Mouse (Mus musculus) thymus, postnatal 0 days (tissue): ENCODE data around the gene Krt222. TPM values are rescaled to one million over a fixed set of nuclear protein-coding genes. Genes with fewer than 3 reads are reported as not detected.
A peak's percentile ranks its signal among the peaks of the same experiment; 100 is the strongest.
"Not testable (repeated sequence)": the region's sequence is repeated elsewhere in the genome, so short reads cannot be mapped to it uniquely, and the experiment has no call there.

Experiments used
- DNase-seq: peaks from one replicate; pipeline ENCODE4 v3.0.0-alpha.2; 2015; ENCODE audit warnings: low spot score
- polyA plus RNA-seq: library from polyadenylated mRNA; unstranded; fragments of >200 nt; fragmentation: Nextera tagmentation; extraction: Ambion mirVana; gene quantifications from 2 replicates; pipeline ENCODE4 v1.2.1, GENCODE M21; 2015

The Krt222 gene
- polyA plus RNA-seq = 1.7 and 2.0 TPM in 2 replicates

DNA sequence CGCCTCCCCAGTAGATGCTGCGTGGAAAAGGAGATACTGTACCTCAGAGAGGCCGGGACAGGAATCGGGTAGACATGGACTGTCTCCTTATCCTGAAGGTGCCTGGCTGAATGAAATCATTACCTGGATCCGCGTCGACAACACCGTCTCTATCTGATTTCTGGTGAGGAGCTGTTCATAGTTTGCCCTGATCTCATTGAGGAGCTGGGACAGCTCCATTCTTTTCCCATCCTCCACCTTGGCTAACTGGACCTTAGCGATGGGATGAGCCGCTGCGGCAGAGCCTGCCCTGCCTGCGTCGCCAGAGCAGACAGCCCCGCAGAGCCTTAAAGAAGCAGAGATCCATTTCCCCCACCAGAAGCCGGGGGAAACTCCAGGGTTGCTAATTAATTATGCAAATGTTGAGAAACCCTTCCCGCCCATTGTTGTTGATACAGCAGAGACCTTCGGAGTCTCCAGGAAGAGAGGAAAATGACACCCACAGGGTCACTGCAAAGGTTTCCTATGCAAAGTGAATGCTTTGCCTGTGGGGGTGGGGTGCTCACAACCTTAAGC lies at the start of gene Krt222:
Gene Krt222 (minus strand): TSS at position 266 of the 555 bp plus-strand sequence.
- DNase-seq = no peak

DNA sequence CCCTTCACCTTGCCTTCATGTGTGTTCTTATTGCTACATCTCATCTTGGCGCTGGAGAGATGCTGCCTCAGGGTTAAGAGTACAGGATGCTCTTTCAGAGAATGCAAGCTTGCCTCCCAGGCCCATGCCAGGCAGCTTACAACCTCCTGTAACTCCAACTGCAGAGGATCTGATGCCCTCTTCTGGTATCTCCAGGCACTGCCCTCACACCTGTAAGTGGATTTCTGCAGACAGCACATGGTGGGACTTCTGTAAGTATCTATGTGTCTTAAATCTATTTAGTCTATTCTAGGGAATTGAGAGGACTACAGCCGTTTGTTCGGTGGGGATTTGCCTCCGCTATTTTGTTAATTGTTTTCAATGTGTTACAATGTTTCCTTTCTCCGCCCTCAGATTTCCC lies 49.0 kb upstream of the Krt222 start:
- DNase-seq = peak; percentile 69

DNA sequence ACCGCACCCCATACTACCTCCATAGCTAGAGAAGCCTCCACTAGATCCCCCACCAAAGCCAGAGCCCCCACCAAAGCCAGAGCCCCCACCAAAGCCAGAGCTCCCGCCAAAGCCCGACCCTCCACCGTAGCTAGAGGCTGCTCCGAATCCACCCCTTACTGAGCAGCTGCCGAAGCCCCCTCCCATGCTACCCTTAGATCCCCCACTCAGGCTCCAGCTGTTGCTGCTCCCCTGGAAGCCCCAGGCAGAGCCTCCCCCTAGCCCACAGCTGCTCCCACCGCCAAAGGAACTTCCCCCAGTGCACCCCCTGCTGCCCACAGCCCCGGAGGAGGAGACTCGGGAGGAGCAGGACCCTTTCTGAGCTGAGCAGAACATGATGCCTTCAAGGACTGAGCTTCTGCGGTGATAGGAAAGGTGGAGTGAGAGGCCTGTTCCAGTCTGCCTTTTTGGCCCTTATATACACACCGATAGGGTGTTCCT lies 41.0 kb upstream of the Krt222 start, which contains the start of gene Krt24:
Gene Krt24 (minus strand): TSS at position 430 of the 480 bp plus-strand sequence.
- DNase-seq = no peak

DNA sequence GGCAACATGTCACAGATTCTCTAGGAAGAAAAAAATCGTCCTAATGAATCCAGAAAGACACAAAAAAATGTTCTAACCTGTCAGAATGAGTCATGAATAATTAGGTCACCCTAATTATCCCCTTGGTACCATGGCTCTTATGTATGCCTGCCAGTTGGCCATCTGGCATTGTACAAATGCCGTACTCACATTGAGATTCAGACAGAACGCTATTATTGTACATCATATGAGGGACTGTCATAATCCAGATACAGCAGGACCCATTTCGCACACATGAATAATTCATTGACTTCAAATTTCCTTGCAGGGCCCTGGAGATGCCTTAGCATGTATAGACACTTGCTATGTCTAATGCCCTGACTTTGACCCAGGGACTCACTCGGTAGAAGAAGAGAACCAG lies 40.1 kb upstream of the Krt222 start:
- no peak for DNase-seq

DNA sequence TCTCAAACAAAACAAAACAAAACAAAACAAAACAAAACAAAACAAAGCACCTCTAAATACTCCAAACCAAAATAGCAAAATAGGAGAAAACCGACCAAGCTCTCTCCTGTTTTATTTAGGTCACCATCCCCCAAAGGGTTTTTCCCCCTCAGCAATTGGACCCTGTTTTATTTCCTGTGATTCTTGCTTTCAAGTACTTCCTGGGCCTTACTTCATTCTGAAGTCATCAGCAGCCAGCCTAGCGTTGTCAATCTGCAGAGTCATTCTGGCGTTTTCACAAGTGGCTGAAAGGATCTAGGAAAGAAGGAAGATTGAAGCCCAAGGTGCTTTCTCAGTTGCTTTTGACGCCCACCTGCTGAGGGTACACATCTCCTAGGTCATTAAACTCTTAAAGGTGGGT lies 39.4 kb upstream of the Krt222 start:
- DNase-seq = no peak

DNA sequence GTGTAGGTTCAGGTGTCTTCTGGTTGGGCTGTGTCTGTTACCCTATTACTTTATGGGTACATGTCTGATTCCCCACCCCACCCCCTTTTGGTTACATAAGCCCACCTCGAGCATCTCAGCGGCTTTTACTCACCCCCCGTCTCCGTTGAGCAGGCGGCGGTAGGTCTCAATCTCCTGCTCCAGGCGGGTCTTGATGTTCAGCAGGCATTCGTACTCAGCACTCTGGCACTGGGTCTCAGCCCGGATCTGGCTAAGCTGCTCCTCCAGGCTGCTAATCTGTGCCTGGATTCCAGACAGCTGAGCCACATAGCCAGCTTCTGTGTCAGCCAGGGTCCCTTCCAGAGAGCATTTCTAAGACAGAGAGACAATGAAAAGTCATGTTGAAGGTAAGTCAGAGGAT lies 37.2 kb upstream of the Krt222 start:
- DNase-seq = no peak

DNA sequence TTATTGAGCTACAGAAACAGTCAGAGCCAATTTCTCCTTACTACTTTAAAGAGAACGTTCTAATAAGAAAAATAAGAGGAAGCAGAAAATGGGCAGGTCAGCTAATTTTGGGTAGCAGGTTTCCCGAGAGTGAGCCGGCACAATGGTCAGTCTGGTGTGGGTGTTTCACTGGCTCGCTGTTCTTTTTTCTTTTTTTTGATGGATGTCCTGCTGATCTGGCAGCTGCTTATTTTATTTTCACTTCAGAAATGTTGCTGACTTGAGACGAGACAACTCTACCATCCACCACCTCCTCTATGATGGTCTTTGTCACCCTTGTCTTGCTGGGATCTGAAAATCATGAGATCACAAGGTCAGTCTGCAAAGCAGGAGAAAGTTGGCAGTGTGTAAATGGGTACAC lies 36.1 kb upstream of the Krt222 start:
- DNase-seq = no peak

DNA sequence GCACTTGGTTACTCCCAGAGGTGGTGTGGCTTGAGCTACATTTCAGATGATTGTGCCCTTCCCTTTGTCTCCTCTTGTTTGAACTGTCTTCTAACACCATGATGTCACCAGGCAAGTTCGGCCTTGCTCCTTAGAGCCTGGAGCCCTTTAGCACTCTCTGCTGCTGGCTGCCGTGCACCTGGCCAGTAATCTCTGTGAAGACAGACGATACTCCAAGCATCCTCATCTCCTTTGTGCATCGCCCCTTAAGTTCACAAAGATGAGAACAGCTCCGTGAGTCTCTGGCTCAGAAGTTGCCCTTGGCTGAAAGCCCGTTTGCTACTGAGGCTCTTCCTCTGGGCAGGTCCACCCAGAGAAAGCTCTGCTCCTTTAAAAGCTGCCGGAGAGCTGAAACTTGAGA lies 32.9 kb upstream of the Krt222 start:
- no peak for DNase-seq

DNA sequence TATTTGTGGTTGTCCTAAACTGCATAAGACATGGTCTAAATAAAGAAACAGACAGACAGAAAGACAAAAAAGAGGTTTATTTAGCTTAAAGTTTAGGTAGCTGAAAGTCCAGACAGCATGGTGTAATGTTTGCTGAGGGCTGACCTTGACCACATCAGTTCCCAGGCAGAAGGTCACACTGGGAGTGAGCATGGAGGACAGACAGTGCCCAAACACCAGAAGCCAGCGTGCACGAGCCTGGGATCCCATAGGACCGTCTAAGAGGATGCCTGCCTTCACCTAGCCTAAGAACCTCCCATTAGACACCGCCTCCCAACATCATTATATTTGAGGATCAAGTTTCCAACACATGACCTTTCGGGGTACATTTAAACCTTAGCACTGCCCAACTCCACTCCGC lies 31.7 kb upstream of the Krt222 start:
- DNase-seq = no peak

DNA sequence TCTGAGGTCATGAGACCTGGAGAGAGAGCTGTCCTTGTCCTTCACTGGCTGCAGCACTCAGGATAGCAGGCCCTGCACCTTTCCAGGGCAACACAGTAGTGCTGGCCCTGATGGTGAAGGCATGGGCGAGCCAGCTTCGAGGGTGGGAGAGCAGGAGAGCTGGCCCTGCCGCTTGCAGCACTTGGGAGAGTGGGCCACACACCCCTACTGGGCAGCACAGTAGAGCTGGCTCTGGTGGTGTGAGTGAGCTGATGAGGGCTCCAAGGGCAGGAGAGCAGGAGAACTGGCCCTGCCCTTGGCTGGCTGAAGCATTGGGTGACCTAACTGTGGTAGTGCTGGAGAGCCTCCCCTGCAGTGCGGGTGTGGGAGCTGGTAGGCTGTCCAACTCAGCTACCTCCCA lies 28.8 kb upstream of the Krt222 start:
- no peak for DNase-seq

DNA sequence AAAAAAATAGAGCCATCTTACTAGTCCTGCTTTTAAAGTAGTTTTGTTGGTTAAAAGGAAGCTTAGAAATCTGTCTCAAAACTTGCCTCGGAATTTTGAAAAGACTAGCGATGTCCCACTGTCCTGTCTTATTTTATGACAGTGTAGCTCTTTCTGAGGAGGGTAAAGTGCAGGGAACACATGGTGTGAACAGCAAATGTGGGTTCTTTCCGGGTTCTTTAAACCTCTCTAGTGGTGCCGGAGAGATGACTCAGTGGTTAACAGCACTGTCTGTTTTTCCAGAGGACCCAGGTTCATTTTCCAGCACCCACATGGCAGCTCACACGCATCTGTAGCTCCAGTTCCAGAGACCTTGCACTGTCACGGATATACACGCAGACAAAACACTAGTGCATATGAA lies 25.3 kb upstream of the Krt222 start:
- no peak for DNase-seq

DNA sequence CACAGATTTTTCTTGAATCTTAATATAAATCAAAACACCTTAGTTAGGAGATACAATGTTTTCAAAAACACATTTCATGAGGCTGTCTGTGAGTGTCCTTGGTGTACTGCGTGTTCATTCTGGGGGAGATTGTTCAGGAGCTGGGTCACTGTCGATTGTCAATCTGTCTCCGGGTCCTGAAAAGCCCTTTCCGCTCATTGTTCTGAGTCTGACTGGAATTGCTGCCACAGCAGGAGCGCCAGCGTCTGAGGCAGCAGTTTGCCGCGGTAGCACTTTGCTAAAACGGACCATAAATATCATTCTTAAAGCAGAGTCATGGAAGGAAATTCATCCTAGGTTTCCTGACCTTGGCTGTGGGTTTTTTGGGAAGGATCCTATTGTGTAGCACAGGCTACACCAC lies 21.9 kb upstream of the Krt222 start:
- no peak for DNase-seq

DNA sequence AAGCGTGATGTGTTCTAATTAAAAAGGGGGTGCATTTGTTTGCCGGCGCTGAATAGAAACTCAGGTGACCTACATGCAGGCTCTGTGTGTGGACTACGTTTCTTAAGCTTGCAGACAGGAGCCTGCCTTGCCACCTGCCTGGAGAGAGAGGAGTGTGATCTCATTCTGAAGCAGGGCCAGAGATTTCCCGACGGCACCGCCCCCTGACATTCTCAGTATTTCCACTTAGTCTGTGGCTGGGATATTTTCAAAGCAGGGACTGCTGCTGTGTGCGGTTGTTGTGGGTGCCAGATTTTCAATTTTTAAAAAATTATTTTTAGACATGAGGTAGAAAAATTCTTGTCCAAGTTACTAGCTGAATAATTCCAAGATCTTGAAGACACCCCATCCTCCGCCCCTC lies 21.3 kb upstream of the Krt222 start:
- no peak for DNase-seq

DNA sequence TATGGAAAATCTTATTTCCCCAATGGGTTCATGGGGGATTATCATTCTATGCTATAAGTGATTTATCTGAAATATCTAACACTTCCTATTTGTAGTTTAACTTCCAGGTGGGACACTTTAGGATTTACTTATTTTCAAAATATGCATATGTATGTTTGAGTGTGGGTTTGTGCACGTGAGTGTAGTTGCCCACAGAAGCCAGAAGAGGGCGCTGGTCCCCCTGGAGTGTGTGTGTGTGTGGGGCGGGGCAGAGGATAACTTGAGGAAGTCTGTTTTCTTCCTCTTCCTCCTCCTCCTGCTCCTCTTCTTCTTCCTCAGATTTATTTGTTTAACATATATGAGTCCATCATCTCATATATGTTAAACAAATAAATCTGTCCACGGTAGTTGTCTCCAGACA lies 12.3 kb upstream of the Krt222 start:
- no peak for DNase-seq

DNA sequence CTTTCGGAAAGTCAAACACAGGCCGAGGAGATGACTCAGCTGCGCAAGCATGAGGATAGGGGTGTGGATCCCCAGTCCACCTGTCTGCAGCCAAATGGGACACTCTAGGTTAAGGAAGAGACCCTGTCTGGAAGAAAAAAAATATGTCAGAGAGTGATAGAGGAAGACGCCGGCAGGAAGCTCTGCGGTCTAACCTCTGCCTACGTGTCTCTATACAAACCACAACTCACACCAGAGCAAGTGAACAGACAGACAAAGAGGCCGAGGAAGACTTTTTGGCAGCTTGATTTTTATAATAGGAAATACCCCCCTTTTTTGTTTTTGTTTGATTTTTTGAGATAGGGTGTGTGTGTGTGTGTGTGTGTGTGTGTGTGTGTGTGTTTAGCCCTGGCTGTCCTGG lies 11.4 kb upstream of the Krt222 start:
- DNase-seq = peak; percentile 62

DNA sequence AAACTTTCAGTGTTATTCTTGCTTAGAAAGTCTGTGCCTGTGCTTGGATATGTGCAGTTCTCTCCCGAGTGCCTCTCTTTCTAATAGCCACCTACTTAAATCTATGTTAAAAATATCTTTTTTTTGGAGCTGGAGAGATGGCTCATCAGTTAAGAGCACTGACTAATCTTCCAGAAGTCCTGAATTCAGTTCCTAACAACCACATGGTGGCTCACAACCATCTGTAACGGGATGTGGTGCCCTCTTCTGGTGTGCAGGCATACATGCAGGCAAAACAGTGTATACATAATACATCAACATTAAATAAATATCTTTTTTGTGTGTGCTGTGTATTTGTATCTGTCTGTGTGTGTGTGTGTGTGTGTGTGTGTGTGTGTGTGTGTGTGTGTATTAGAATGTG lies 10.0 kb upstream of the Krt222 start:
- DNase-seq = no peak

DNA sequence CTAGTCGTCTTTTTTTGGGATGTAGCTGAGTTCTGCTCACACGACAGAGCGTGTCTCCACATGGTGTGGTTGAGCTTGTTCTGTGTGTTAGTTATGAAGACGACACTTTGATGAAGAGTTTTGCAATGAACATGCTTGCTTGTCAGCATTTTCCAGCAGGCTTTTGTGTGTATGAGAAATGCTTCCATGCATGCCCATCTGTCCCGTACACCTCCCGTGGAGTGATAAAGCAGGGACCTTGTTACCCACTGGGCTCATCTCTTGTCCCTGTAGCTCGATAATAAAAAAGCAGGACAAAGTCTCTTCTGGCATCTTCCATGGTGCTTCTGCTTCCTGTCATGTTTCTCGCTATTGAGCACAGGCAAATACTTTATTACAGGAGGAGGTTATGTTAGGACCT lies 8.8 kb upstream of the Krt222 start:
- no peak for DNase-seq

DNA sequence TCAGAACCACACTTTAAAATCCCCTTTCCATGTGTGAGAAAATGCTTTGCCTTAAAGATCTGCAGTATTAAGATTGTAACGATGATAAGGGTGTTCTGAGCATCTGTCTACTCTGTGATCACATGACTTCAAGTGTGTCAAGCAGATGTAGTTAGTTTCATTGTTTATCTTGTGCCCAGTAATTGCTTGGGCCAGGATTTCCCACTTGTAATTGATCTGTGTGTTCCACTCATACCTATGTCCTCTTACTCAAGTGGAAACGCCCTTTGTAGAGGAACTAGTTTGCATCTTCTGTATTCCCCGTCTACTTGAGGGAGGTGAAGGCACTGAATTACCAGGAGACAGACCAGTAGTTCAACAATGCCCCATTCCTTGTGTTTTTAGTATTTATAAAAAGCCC lies 6.8 kb upstream of the Krt222 start:
- DNase-seq = no peak

DNA sequence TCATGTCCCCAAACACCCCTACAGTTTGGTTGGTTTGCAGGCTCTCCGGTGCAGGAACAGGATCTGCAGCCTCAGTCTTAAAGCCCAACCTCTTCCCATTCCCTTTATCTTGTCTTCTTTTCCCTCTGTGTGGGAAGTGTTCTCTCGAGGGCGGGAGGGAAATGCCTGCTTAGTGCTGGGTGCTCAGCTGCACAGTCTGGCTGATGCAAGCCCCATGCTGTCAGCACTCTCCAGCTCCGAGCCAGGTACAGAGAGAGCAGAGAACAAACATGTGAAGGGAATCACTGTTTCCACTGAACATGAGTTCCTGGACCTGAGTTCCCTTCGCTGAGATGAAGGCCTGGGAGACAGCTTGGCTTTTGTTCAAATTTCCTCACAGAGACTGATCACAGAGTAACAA lies 6.4 kb upstream of the Krt222 start:
- DNase-seq = no peak

DNA sequence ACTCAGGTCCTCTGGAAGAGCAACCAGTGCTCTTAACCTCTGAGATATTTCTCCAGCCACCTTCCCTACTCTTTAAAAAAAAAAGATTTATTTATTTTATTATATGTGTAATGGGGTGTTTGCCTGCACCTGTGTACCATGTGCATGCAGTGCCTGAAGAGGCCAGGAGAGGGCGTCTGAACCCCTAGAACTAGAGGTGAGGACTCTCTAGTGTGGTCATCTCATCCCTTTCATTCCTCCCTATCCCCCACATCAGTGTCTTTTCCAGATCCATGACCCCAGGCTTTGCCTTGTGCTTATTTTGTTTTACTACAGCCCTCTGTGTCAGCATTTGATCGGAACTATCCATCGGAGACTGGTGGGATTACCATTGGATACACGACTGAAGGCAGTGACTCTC lies 5.2 kb upstream of the Krt222 start:
- DNase-seq = peak; percentile 17

DNA sequence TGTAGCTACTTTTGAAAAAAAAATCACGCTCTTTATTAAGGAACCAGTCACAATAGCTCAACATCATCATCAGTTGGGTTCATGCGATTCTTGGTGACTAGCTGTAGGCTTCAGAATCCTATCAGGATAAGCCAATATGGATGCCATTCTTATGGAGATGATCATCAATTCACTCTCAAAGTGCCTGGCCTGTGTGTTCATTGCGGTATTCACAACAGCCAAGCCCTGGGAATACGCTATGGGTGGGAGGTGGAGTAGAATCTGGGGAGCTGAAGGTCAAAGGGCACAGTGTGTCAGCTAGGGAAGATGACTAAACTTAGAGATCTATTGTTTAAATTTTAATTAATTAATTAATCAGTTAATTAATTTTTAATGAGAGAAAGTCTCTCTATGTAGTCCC lies 4.0 kb upstream of the Krt222 start:
- no peak for DNase-seq

DNA sequence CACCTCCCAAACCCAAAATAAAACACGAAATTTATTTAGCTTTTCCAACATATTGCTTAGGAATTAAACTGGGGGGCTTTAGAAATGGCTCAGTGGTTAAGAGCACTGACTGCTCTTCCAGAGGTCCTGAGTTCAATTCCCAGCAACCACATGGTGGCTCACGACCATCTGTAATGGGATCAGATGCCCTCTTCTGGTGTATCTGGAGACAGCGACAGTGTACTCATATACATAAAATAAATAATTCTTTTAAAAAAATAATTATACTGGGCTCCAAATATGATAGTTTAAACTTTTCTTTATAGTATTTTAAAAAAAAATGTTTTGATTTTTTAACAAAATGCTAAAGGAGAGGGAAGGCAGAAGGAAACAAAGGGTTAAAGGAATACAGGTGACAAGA lies 634 bp upstream of the Krt222 start:
- DNase-seq = not testable (repeated sequence)

DNA sequence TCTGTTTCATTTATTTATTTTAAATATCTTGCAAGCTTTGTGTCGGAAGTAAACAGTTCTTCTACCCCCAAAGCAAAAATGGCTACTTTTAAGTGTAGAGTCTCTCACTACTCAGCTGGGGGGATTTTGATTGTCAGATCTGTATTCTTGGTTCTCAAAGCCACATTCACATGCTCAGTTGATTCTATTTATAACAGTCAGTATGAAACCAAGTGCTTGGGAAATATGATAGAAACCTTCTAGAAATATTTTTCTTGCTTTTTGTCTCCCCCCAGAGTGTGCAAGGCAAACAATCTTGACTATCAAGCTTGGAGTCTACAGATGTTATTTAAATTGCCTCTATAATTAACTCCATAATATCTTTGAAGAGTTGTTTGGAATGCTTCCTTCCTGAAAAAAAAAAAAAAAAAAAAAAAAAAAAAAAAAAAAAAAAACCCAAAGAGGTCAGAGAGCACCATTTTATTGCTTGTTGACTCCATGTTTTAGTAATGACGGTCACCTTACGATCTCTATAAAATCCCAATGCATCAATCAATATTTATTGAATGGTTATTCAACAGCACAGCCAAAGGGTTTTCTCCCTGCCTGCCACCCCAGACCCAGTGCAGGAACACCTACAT lies 575 bp downstream of the Krt222 start:
- no peak for DNase-seq

DNA sequence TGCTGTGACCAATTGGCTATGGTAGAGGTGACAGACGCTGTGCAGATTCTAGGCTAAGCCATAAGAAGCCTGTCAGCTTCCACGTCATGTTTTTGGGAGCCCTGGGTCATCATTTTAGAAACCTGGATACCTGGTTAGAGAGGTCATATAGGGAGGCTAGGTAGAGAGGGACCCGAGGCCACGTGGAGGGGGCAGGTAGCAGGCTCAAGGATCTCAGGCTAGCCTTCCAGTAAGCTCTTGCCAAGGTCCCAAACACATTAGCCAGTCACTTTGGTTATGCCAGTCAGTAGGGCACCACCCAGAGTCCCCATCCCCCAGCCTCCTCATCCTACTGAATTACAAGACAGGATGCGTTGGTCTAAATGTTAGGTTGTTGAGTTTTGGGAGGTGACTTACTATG lies 1.8 kb downstream of the Krt222 start:
- DNase-seq = no peak
